Mouse (Mus musculus) gastrocnemius, adult 2 months (tissue): ENCODE data around the gene Fahd1. TPM values are rescaled to one million over a fixed set of nuclear protein-coding genes. Genes with fewer than 3 reads are reported as not detected.

Experiments
- DNase-seq: peaks from one replicate; pipeline ENCODE4 v3.0.0; 2022
- H3K27ac ChIP-seq: fragments of 200-600 bp; 2 replicates; pipeline ENCODE4 v1.8.1; 2022; ENCODE audit warnings: mild to moderate bottlenecking
- H3K4me3 ChIP-seq: fragments of 200-600 bp; 2 replicates; pipeline ENCODE4 v1.8.1; 2022; ENCODE audit warnings: mild to moderate bottlenecking, moderate library complexity
- CTCF ChIP-seq: fragments of 200-600 bp; IDR thresholded peaks from 2 replicates; pipeline ENCODE4 v1.8.1; 2022; ENCODE audit warnings: antibody characterized with exemption, mild to moderate bottlenecking, moderate library complexity
- intact Hi-C: fragments of 180-260 bp; cut with DNase I; formaldehyde crosslinking; loops from one replicate; pipeline ENCODE4 v1.15.1; 2025
- total RNA-seq, 2 experiments: library from RNA; stranded (reverse); gene quantifications; 2 replicates each; pipeline ENCODE4 v1.2.3; 2021

Gene Fahd1
- total RNA-seq, 2 experiments from 2014 or later: 34.6 to 50.6 TPM

DNA sequence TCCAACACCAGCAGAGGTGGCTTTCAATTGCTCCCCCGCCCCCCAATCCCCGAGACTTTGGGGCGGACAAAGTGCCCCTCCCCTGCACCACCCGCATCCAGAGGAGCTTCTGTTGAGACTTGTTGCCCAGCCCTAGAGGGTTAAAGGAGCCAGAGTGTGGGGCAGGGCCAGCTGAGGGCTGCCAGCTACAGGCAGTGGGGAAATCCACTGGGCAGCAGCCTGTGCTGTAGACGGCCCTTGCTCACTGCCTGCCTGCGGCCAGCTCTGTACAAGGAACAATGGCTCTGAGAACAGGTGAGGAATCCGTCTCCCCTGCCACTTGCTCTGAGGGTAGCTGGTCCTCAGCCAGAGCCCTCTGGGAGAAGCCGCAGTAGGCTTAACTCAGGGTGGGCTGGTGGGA, 28.4 kb upstream of the Fahd1 start:
- Histone ChIP-seq H3K4me3 (peak overlapping the region; percentile 52), H3K27ac (peak overlapping the region; percentile 92)
- no peak for TF ChIP-seq CTCF
- intact Hi-C loops: no loop called here
- DNase-seq: no peak

GRCm38 (mm10) chr17:24878117-24878397, 27.9 kb upstream of the Fahd1 start:
- peak; percentile 91 for DNase-seq
- intact Hi-C loops: no loop called here
- Histone ChIP-seq H3K4me3 (peak overlapping the region; percentile 52), H3K27ac (peak overlapping the region; percentile 92)
- TF ChIP-seq CTCF: no peak

DNA sequence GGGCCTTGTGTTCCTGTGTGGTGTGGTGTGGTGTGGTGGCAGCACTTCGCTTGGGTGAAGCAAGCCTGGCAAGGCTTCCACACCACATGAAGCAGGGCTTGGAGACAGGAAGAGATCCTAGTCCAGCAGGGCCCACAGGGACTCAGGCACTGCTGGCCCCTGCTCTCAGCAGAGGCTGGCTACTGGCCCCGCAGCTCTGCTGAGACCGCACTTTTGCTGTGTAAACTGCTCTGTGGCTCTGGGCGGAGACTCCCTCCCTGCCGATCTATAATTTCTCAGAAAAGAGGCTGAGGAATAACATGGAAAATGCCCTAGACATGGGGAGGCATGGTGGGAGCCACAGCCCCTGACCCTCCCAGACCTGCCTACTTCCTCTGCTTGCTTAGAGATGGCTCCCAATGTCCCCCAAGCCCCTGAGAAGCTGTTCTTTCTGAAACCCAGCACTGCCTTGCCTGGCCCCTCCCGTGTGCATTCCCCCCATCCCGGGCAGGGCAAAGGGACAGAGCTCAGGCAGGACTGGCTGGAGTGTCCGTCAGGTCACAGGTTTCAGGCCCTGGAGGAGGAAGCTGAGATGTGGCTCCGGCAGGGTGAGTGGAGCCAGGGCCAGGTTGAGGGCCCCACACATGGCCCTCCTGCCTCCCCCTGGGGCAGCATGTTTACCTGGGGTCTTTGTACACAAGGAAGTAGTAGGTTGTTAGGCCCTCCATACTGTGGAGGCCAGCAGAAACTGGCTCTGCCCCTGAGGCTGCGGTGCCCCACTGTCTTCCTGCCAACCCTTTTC, 27.4 kb upstream of the Fahd1 start:
- peak overlapping the region; percentile 52 for H3K4me3 ChIP-seq
- TF ChIP-seq CTCF: no peak
- intact Hi-C loops: no loop called here
- DNase-seq: peak; percentile 83
- peak overlapping the region; percentile 92 for H3K27ac ChIP-seq

DNA sequence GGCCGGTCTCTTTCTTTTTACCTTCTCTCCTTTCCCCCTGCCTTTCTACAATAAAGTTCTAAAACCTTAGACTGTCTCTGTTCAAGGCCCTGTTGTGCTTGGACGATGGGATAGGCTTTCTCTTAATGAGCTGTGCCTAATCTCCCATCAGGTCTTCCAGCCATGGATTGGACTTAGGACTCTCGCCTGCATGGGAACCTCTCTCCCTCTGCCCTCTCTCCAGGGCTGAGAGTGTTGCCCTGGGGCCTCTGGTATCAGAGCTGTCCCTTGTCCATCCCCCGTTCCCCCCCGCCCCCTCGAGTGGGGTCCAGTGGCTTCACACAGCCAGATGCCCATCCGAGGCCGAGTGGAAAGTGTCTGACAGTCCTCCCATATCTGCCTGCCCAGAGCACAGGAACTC, 24.8 kb upstream of the Fahd1 start:
- intact Hi-C loops: no loop called here
- Histone ChIP-seq H3K4me3 (no peak overlapping the region), H3K27ac (no peak overlapping the region)
- TF ChIP-seq CTCF: no peak
- DNase-seq: no peak

DNA sequence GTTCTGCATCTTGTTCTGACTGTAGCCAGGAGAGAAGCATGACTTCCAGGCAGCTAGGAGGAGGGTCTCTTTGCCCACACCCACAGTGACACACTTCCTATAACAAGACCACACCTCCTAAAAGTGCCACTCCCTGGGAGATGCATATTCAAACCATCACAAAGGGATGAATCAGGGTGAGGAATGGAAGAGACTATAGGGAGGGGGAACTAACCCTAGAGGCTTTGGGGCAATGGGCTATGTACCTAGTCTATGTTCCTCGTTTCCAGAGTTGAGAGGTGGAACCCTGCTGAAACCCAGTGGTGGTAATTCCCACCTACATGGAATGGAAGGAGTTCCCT, 24.2 kb upstream of the Fahd1 start:
- H3K4me3 ChIP-seq: no peak overlapping the region
- no peak for DNase-seq
- TF ChIP-seq CTCF: no peak
- intact Hi-C loops: no loop called here
- H3K27ac ChIP-seq: no peak overlapping the region

DNA sequence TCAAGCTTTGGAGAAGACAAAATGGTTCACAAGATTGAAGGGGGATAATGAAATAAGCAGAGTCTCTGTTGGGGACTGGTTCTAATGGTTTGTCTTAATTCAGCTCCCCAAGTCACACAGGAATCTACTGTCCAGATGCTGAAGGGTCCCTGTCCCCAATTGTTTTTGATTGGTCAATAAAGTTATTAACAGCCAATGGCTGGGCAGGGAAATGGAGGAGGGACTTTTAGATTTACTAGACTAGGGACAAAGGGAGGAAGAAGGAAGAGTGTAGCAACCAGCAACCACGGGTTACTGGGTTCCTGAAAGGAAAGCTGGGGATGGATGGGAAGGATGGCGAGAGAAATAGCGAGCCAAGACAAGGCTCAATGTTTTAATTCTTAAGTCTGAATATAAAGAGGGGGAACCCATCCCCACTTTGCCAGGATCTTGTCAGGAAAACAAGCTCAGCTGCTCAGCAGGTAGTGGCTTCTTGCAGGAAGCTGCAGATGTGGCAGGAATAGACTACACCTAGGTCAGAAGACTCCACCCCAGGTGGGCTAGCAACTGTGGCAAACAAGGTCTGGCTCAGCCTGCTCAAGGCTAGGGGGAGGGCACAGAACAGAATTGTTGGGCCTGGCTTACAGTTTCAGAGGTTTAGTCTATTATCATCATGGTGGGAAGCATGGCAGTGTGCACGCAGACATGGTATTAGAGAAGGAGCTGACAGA, 23.7 kb upstream of the Fahd1 start:
- intact Hi-C loops: no loop called here
- no peak overlapping the region for H3K4me3 ChIP-seq
- no peak for TF ChIP-seq CTCF
- no peak for DNase-seq
- no peak overlapping the region for H3K27ac ChIP-seq

- TF ChIP-seq CTCF: no peak
- intact Hi-C loops: no loop called here
- peak overlapping the region; percentile 35; the same call in 1 of the 2 replicates for H3K27ac ChIP-seq
- H3K4me3 ChIP-seq: no peak overlapping the region
- DNase-seq: peak; percentile 55
Measured at GRCm38 (mm10) chr17:24867914-24868313, 17.8 kb upstream of the Fahd1 start.

- peak; percentile 9 for DNase-seq
- Histone ChIP-seq H3K4me3 (no peak within 1 kb of the TSS), H3K27ac (no peak within 1 kb of the TSS)
- TF ChIP-seq CTCF: no peak
- intact Hi-C loops: no loop called here
Measured at GRCm38 (mm10) chr17:24865776-24866175, 15.6 kb upstream of the Fahd1 start, which contains the start of gene Igfals. Gene Igfals, plus strand, starts transcription at chr17:24865997.

DNA sequence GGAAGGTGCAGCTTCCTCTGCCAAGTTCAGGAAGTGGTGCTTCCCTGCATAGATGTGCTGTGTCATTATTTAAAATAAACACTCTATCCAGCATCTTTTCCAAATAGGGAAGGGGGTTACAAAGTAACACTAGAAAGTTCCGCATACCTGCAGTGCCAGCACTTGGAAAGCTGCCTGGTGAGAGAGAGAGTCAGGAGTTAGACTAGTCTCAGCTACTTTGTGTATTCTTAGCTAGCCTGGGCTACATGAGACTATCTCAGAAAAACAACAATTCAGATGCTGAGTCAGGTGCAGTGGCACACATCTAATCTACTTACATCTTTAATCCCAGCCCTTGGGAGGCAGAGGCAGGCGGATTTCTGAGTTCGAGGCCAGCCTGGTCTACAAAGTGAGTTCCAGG, 11.6 kb upstream of the Fahd1 start:
- intact Hi-C loops: no loop called here
- TF ChIP-seq CTCF: no peak
- DNase-seq: no peak
- Histone ChIP-seq H3K4me3 (no peak overlapping the region), H3K27ac (no peak overlapping the region)

DNA sequence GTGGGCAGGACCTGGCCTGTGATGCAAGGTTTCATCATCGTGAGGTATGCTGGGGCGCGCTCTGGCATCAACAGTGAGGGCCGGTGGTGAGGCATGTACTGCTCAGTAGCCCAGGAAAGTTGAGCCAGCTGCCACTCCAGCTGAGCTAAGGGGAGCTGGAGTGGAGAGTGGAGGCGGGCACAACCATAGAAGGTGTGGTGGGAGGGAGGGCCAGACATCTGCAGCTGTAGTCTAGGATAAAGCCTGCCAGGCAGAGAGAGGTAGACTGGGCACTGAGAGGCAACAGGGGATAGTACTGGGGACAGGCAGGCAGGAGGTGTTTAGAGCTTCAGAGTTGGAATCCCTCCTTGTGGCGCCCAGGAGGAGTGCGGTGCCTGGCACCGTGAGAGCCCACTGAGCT, 9.9 kb upstream of the Fahd1 start:
- DNase-seq: no peak
- no peak overlapping the region for H3K4me3 ChIP-seq
- intact Hi-C loops: no loop called here
- no peak overlapping the region for H3K27ac ChIP-seq
- TF ChIP-seq CTCF: no peak

GRCm38 (mm10) chr17:24858967-24859366, 8.8 kb upstream of the Fahd1 start:
- intact Hi-C loops: no loop called here
- no peak for DNase-seq
- no peak overlapping the region for H3K27ac ChIP-seq
- H3K4me3 ChIP-seq: no peak overlapping the region
- no peak for TF ChIP-seq CTCF

GRCm38 (mm10) chr17:24857831-24858470, 7.8 kb upstream of the Fahd1 start:
- intact Hi-C loops: no loop called here
- no peak overlapping the region for H3K4me3 ChIP-seq
- no peak for TF ChIP-seq CTCF
- H3K27ac ChIP-seq: no peak overlapping the region
- no peak for DNase-seq

DNA sequence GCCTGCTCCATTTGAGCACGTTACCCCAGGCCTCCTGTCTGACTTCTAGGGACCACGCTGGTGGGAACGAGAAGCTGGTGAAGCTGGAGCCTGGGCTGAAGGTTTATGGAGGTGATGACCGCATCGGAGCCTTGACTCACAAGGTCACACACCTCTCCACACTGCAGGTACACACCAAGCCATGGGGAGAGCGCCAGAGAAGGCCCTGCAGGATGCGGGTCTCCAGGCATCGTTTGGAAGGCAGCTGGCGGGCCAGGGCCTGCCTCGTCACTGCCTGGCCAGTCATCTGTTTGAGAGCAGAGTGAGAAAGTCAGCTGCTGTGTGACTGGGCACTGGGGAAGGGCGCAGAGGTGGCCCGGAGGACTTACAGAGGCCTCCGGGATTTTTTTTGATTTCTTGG, 6.4 kb upstream of the Fahd1 start:
- TF ChIP-seq CTCF: no peak
- no peak for DNase-seq
- H3K27ac ChIP-seq: no peak overlapping the region
- intact Hi-C loops: no loop called here
- H3K4me3 ChIP-seq: no peak overlapping the region
